Mouse (Mus musculus) frontal cortex, adult (tissue): ENCODE measurements around the gene Acot8.
"Not testable (repeated sequence)": the region's sequence is repeated elsewhere in the genome, so short reads cannot be mapped to it uniquely, and the experiment has no call there.

Experiments
- ATAC-seq: cut with Nextera tagmentation; 2 replicates; pipeline ENCODE4 v1.9.2; 2017; ENCODE audit warnings: mild to moderate bottlenecking, moderate library complexity, mixed read lengths; ENCODE audit not compliant: low TSS enrichment

Gene Acot8

GRCm38 (mm10) chr2:164813557-164813956, 8.9 kb upstream of the Acot8 start:
- ATAC-seq: no peak

GRCm38 (mm10) chr2:164806614-164807013, 1.9 kb upstream of the Acot8 start:
- ATAC-seq: no peak

- peak; percentile 33 for ATAC-seq
Measured at GRCm38 (mm10) chr2:164805332-164805718, 643 bp upstream of the Acot8 start.

- no peak for ATAC-seq
Measured at GRCm38 (mm10) chr2:164803921-164804313, 765 bp downstream of the Acot8 start.

GRCm38 (mm10) chr2:164803201-164803920, 1.3 kb downstream of the Acot8 start:
- ATAC-seq: no peak

- ATAC-seq: no peak
Measured at GRCm38 (mm10) chr2:164800252-164801004, 4.3 kb downstream of the Acot8 start.

GRCm38 (mm10) chr2:164798554-164798953, 6.1 kb downstream of the Acot8 start:
- ATAC-seq: not testable (repeated sequence)

GRCm38 (mm10) chr2:164795868-164796267, 8.8 kb downstream of the Acot8 start:
- ATAC-seq: no peak

GRCm38 (mm10) chr2:164794293-164794692, 10.4 kb downstream of the Acot8 start:
- ATAC-seq: peak; percentile 55

- ATAC-seq: no peak
Measured at GRCm38 (mm10) chr2:164793772-164794171, 10.9 kb downstream of the Acot8 start.

GRCm38 (mm10) chr2:164793236-164793635, 11.4 kb downstream of the Acot8 start:
- peak; percentile 41 for ATAC-seq

- ATAC-seq: no peak
Measured at GRCm38 (mm10) chr2:164792400-164793190, 12.1 kb downstream of the Acot8 start.

- no peak for ATAC-seq
Measured at GRCm38 (mm10) chr2:164791841-164792261, 12.8 kb downstream of the Acot8 start.

GRCm38 (mm10) chr2:164790451-164790850, 14.2 kb downstream of the Acot8 start:
- no peak for ATAC-seq

- ATAC-seq: no peak
Measured at GRCm38 (mm10) chr2:164788411-164788810, 16.3 kb downstream of the Acot8 start.

- no peak for ATAC-seq
Measured at GRCm38 (mm10) chr2:164787779-164788178, 16.9 kb downstream of the Acot8 start.

- ATAC-seq: no peak
Measured at GRCm38 (mm10) chr2:164787032-164787431, 17.6 kb downstream of the Acot8 start.

GRCm38 (mm10) chr2:164786388-164786885, 18.2 kb downstream of the Acot8 start:
- ATAC-seq: 0 out of 2 replicates have a peak, but pooled peaks have one; percentile 13

- ATAC-seq: peak; percentile 85
Measured at GRCm38 (mm10) chr2:164785481-164786387, 18.9 kb downstream of the Acot8 start, which contains the start of gene Snx21. TSS of gene Snx21 (plus strand) at chr2:164785823.

GRCm38 (mm10) chr2:164784869-164785420, 19.7 kb downstream of the Acot8 start:
- no peak for ATAC-seq
